Mouse (Mus musculus): ENCODE measurements around the gene Adgrl4. TPM values are rescaled to one million over a fixed set of nuclear protein-coding genes. Genes with fewer than 3 reads are reported as not detected.

The Adgrl4 gene
- polyA plus RNA-seq, 1 experiment from 2014 or later: 28.8 TPM

GRCm38 (mm10) chr3:151454985-151455701 lies 17.5 kb downstream of the Adgrl4 start:
- ATAC-seq (ENCODE audit: low FRiP score, low TSS enrichment): peak; percentile 97
- H3K9ac ChIP-seq (replicated peaks; ENCODE audit: low read length): no peak overlapping the region
- H3K36me3 ChIP-seq (ENCODE audit: insufficient read depth, low read length): no peaks in the 10 kb centered on the region
- WGBS: 46% methylated on average over 6 of the region's 6 CpGs
- no peak overlapping the region for H3K27ac ChIP-seq (ENCODE audit: low read length)
- H3K9me3 ChIP-seq (ENCODE audit: low read length): no peaks in the 10 kb centered on the region
- H3K4me3 ChIP-seq (ENCODE audit: low read length): no peak overlapping the region
- H3K4me2 ChIP-seq (replicated peaks; ENCODE audit: low read depth, low read length): no peak overlapping the region
- no peaks in the 10 kb centered on the region for H3K27me3 ChIP-seq (ENCODE audit: insufficient read depth, low read length)
- no peaks in the 10 kb centered on the region for H3K4me1 ChIP-seq (ENCODE audit: insufficient read depth, low read length)

GRCm38 (mm10) chr3:151459430-151460190 lies 21.9 kb downstream of the Adgrl4 start:
- H3K4me3 ChIP-seq (ENCODE audit: low read length): no peak overlapping the region
- H3K27ac ChIP-seq (ENCODE audit: low read length): no peak overlapping the region
- WGBS: 78% methylated on average over 3 of the region's 3 CpGs
- ATAC-seq (ENCODE audit: low FRiP score, low TSS enrichment): no peak
- no peaks in the 10 kb centered on the region for H3K4me1 ChIP-seq (ENCODE audit: insufficient read depth, low read length)
- no peaks in the 10 kb centered on the region for H3K36me3 ChIP-seq (ENCODE audit: insufficient read depth, low read length)
- H3K4me2 ChIP-seq (replicated peaks; ENCODE audit: low read depth, low read length): no peak overlapping the region
- no peaks in the 10 kb centered on the region for H3K27me3 ChIP-seq (ENCODE audit: insufficient read depth, low read length)
- no peaks in the 10 kb centered on the region for H3K9me3 ChIP-seq (ENCODE audit: low read length)
- H3K9ac ChIP-seq (replicated peaks; ENCODE audit: low read length): no peak overlapping the region

- H3K36me3 ChIP-seq (ENCODE audit: insufficient read depth, low read length): no peaks in the 10 kb centered on the region
- WGBS: 49% methylated on average over 4 of the region's 4 CpGs
- ATAC-seq (ENCODE audit: low FRiP score, low TSS enrichment): no peak
- no peak overlapping the region for H3K27ac ChIP-seq (ENCODE audit: low read length)
- no peak overlapping the region for H3K4me2 ChIP-seq (replicated peaks; ENCODE audit: low read depth, low read length)
- no peaks in the 10 kb centered on the region for H3K4me1 ChIP-seq (ENCODE audit: insufficient read depth, low read length)
- no peaks in the 10 kb centered on the region for H3K27me3 ChIP-seq (ENCODE audit: insufficient read depth, low read length)
- H3K4me3 ChIP-seq (ENCODE audit: low read length): no peak overlapping the region
- H3K9me3 ChIP-seq (ENCODE audit: low read length): no peaks in the 10 kb centered on the region
- H3K9ac ChIP-seq (replicated peaks; ENCODE audit: low read length): no peak overlapping the region
Observed at GRCm38 (mm10) chr3:151465215-151465614, 27.5 kb downstream of the Adgrl4 start.

- H3K27ac ChIP-seq (ENCODE audit: low read length): no peak overlapping the region
- no peak for ATAC-seq (ENCODE audit: low FRiP score, low TSS enrichment)
- H3K4me1 ChIP-seq (ENCODE audit: insufficient read depth, low read length): no peaks in the 10 kb centered on the region
- no peak overlapping the region for H3K4me3 ChIP-seq (ENCODE audit: low read length)
- H3K4me2 ChIP-seq (replicated peaks; ENCODE audit: low read depth, low read length): no peak overlapping the region
- no peak overlapping the region for H3K9ac ChIP-seq (replicated peaks; ENCODE audit: low read length)
- no peaks in the 10 kb centered on the region for H3K36me3 ChIP-seq (ENCODE audit: insufficient read depth, low read length)
- WGBS: 96% methylated on average over 4 of the region's 4 CpGs
- no peaks in the 10 kb centered on the region for H3K9me3 ChIP-seq (ENCODE audit: low read length)
- H3K27me3 ChIP-seq (ENCODE audit: insufficient read depth, low read length): no peaks in the 10 kb centered on the region
Observed at GRCm38 (mm10) chr3:151488853-151489252, 51.2 kb downstream of the Adgrl4 start.

- Histone ChIP-seq H3K36me3 (ENCODE audit: insufficient read depth, low read length) (no peaks in the 10 kb centered on the region), H3K4me3 (ENCODE audit: low read length) (no peak overlapping the region), H3K4me2 (replicated peaks; ENCODE audit: low read depth, low read length) (no peak overlapping the region), H3K9ac (replicated peaks; ENCODE audit: low read length) (no peak overlapping the region), H3K27ac (ENCODE audit: low read length) (no peak overlapping the region), H3K9me3 (ENCODE audit: low read length) (no peaks in the 10 kb centered on the region), H3K4me1 (ENCODE audit: insufficient read depth, low read length) (no peaks in the 10 kb centered on the region), H3K27me3 (ENCODE audit: insufficient read depth, low read length) (no peaks in the 10 kb centered on the region)
- 84% methylated on average over 3 of the region's 3 CpGs for WGBS
- ATAC-seq (ENCODE audit: low FRiP score, low TSS enrichment): no peak
Observed at GRCm38 (mm10) chr3:151505606-151506005, 67.9 kb downstream of the Adgrl4 start.

- H3K4me1 ChIP-seq (ENCODE audit: insufficient read depth, low read length): no peaks in the 10 kb centered on the region
- H3K4me2 ChIP-seq (replicated peaks; ENCODE audit: low read depth, low read length): no peak overlapping the region
- H3K27me3 ChIP-seq (ENCODE audit: insufficient read depth, low read length): no peaks in the 10 kb centered on the region
- H3K27ac ChIP-seq (ENCODE audit: low read length): no peak overlapping the region
- WGBS: 89% methylated on average over 5 of the region's 5 CpGs
- H3K9me3 ChIP-seq (ENCODE audit: low read length): no peaks in the 10 kb centered on the region
- no peak overlapping the region for H3K9ac ChIP-seq (replicated peaks; ENCODE audit: low read length)
- no peaks in the 10 kb centered on the region for H3K36me3 ChIP-seq (ENCODE audit: insufficient read depth, low read length)
- H3K4me3 ChIP-seq (ENCODE audit: low read length): no peak overlapping the region
- ATAC-seq (ENCODE audit: low FRiP score, low TSS enrichment): no peak
Observed at GRCm38 (mm10) chr3:151511184-151511583, 73.5 kb downstream of the Adgrl4 start.

GRCm38 (mm10) chr3:151547182-151547581 lies 109.5 kb downstream of the Adgrl4 start:
- Histone ChIP-seq H3K9ac (replicated peaks; ENCODE audit: low read length) (no peak overlapping the region), H3K36me3 (ENCODE audit: insufficient read depth, low read length) (no peaks in the 10 kb centered on the region), H3K27me3 (ENCODE audit: insufficient read depth, low read length) (no peaks in the 10 kb centered on the region), H3K4me2 (replicated peaks; ENCODE audit: low read depth, low read length) (no peak overlapping the region), H3K9me3 (ENCODE audit: low read length) (no peaks in the 10 kb centered on the region), H3K27ac (ENCODE audit: low read length) (no peak overlapping the region), H3K4me1 (ENCODE audit: insufficient read depth, low read length) (no peaks in the 10 kb centered on the region), H3K4me3 (ENCODE audit: low read length) (no peak overlapping the region)
- ATAC-seq (ENCODE audit: low FRiP score, low TSS enrichment): no peak
- 90% methylated on average over 3 of the region's 3 CpGs for WGBS

- Histone ChIP-seq H3K4me3 (ENCODE audit: low read length) (no peak overlapping the region), H3K4me1 (ENCODE audit: insufficient read depth, low read length) (no peaks in the 10 kb centered on the region), H3K9ac (replicated peaks; ENCODE audit: low read length) (no peak overlapping the region), H3K27me3 (ENCODE audit: insufficient read depth, low read length) (no peaks in the 10 kb centered on the region), H3K27ac (ENCODE audit: low read length) (no peak overlapping the region), H3K4me2 (replicated peaks; ENCODE audit: low read depth, low read length) (no peak overlapping the region), H3K9me3 (ENCODE audit: low read length) (no peaks in the 10 kb centered on the region), H3K36me3 (ENCODE audit: insufficient read depth, low read length) (no peaks in the 10 kb centered on the region)
- ATAC-seq (ENCODE audit: low FRiP score, low TSS enrichment): no peak
- WGBS: 49% methylated on average over 5 of the region's 5 CpGs
Observed at GRCm38 (mm10) chr3:151551002-151551401, 113.3 kb downstream of the Adgrl4 start.

GRCm38 (mm10) chr3:151556635-151557034 lies 118.9 kb downstream of the Adgrl4 start:
- Histone ChIP-seq H3K9me3 (ENCODE audit: low read length) (no peaks in the 10 kb centered on the region), H3K27me3 (ENCODE audit: insufficient read depth, low read length) (no peaks in the 10 kb centered on the region), H3K4me1 (ENCODE audit: insufficient read depth, low read length) (peaks cover 10% of the 10 kb centered on the region), H3K9ac (replicated peaks; ENCODE audit: low read length) (no peak overlapping the region), H3K36me3 (ENCODE audit: insufficient read depth, low read length) (no peaks in the 10 kb centered on the region), H3K4me3 (ENCODE audit: low read length) (no peak overlapping the region), H3K27ac (ENCODE audit: low read length) (no peak overlapping the region), H3K4me2 (replicated peaks; ENCODE audit: low read depth, low read length) (no peak overlapping the region)
- ATAC-seq (ENCODE audit: low FRiP score, low TSS enrichment): no peak
- WGBS: 91% methylated on average over 2 of the region's 2 CpGs

- no peak overlapping the region for H3K9ac ChIP-seq (replicated peaks; ENCODE audit: low read length)
- no peaks in the 10 kb centered on the region for H3K27me3 ChIP-seq (ENCODE audit: insufficient read depth, low read length)
- no peaks in the 10 kb centered on the region for H3K9me3 ChIP-seq (ENCODE audit: low read length)
- H3K27ac ChIP-seq (ENCODE audit: low read length): peak overlapping the region; percentile 29; the same call in 1 of the 2 replicates
- H3K4me3 ChIP-seq (ENCODE audit: low read length): no peak overlapping the region
- no peak overlapping the region for H3K4me2 ChIP-seq (replicated peaks; ENCODE audit: low read depth, low read length)
- ATAC-seq (ENCODE audit: low FRiP score, low TSS enrichment): no peak
- H3K36me3 ChIP-seq (ENCODE audit: insufficient read depth, low read length): no peaks in the 10 kb centered on the region
- 33% methylated on average over 2 of the region's 2 CpGs for WGBS
- peaks cover 10% of the 10 kb centered on the region for H3K4me1 ChIP-seq (ENCODE audit: insufficient read depth, low read length)
Observed at GRCm38 (mm10) chr3:151557125-151557524, 119.4 kb downstream of the Adgrl4 start.
